Mouse (Mus musculus) intestine, embryonic 15.5 days (tissue): ENCODE results near the gene Clec2g. TPM values are rescaled to one million over a fixed set of nuclear protein-coding genes. Genes with fewer than 3 reads are reported as not detected.
"Not testable (repeated sequence)": the region's sequence is repeated elsewhere in the genome, so short reads cannot be mapped to it uniquely, and the experiment has no call there.

ENCODE experiments used
- ATAC-seq: fragments of 200-750 bp; cut with Nextera tagmentation; 2 replicates; pipeline ENCODE4 v1.8.0; 2017; ENCODE audit warnings: moderate TSS enrichment, moderate library complexity
- H3K27ac ChIP-seq: fragments of 300-500 bp; sonication (generic); 2 replicates; pipeline ENCODE4 v1.5.1; 2015; ENCODE audit warnings: mild to moderate bottlenecking, inconsistent platforms
- H3K27me3 ChIP-seq: fragments of 300-500 bp; sonication (generic); replicated peaks from 2 replicates; pipeline ENCODE4 v1.6.1; 2015; ENCODE audit warnings: inconsistent platforms
- H3K36me3 ChIP-seq: fragments of 300-500 bp; sonication (generic); 2 replicates; pipeline ENCODE4 v1.6.1; 2015; ENCODE audit warnings: inconsistent platforms
- H3K4me1 ChIP-seq: fragments of 300-500 bp; sonication (generic); replicated peaks from 2 replicates; pipeline ENCODE4 v1.6.1; 2015; ENCODE audit warnings: inconsistent platforms
- H3K4me2 ChIP-seq: fragments of 300-500 bp; sonication (generic); replicated peaks from 2 replicates; pipeline ENCODE4 v1.6.1; 2015; ENCODE audit warnings: mild to moderate bottlenecking, inconsistent platforms
- H3K4me3 ChIP-seq: fragments of 300-500 bp; sonication (generic); replicated peaks from 2 replicates; pipeline ENCODE4 v1.5.1; 2015; ENCODE audit warnings: inconsistent platforms
- H3K9ac ChIP-seq: fragments of 300-500 bp; sonication (generic); 2 replicates; pipeline ENCODE4 v1.6.1; 2015; ENCODE audit warnings: inconsistent platforms
- H3K9me3 ChIP-seq: fragments of 300-500 bp; sonication (generic); 2 replicates; pipeline ENCODE4 v1.6.1; 2016; ENCODE audit warnings: inconsistent platforms
- WGBS: fragments of 180-500 bp; shearing (Covaris S2); methylation state at CpG from one replicate; pipeline ENCODE4 v1.1.7; 2015; 5-methylcytosine and 5-hydroxymethylcytosine counted together
- polyA plus RNA-seq: library from polyadenylated mRNA; unstranded; fragments of >200 nt; fragmentation: Nextera tagmentation; extraction: Ambion mirVana; gene quantifications from 2 replicates; pipeline ENCODE4 v1.2.1, GENCODE M21; 2015

Clec2g gene
- polyA plus RNA-seq, 1 experiment from 2014 or later: not detected

DNA sequence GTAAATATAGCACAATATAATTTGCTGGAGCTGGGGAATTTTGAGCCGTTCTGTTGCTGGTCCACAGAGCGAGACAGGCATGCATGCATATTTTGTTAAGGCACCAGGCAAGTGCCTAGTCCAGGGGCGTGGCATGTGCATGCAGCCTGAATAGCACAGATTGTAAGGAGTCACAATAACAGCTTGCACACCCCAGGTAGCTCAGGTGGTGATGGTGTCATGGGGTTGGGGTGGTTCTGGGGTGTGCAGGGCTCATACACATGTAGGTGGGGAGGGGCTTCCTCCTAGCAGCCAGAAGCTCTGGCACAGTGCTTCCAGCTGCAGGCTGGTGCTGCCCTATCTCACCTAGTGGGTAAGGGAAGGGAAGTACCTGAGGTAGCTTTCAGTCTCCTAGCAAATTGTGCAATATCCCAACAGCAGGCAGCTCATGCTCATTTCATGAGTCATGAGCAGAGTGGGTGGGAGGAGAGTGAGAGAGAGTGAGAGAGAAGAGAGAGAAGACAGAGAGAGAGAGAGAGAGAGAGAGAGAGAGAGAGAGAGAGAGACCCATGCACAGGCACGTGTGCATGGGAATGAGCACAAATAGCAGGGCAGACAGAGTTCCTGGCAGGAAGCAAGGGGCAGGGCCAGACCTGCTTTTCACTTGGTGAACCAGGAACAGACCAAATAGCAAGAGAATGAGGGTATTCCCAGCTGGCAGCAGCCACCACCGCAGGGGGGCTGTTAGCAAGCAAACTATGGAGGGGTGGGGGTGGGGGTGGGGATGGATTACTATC lies 7.7 kb downstream of the Clec2g start:
- Histone ChIP-seq H3K27me3 (no peaks in the 10 kb centered on the region), H3K9me3 (no peaks in the 10 kb centered on the region), H3K36me3 (no peaks in the 10 kb centered on the region), H3K9ac (no peak overlapping the region), H3K4me2 (no peak overlapping the region), H3K4me1 (no peaks in the 10 kb centered on the region), H3K4me3 (no peak overlapping the region), H3K27ac (no peak overlapping the region)
- WGBS: 75% methylated on average over 5 of the region's 5 CpGs
- no peak for ATAC-seq

DNA sequence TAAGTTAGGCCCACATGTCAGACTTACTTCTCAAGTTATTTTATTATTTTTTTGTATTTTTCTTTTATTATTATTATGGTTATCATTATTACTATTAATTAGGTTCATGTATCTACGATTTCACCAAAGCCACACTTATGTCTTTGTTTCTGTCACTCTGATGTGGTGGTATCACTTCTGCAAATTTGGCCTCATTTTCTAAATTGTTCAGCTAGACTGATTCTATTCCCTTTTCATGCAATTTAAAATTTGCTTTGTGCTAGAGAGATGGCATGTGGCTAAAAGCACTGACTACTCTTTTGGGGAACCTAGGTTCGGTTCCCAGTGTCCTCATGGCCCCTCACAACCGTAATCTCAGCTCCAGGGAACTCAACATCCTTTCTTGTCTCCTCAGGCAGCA lies 11.4 kb downstream of the Clec2g start:
- Histone ChIP-seq H3K27ac (no peak overlapping the region), H3K9ac (no peak overlapping the region), H3K4me2 (no peak overlapping the region), H3K9me3 (no peaks in the 10 kb centered on the region), H3K36me3 (no peaks in the 10 kb centered on the region), H3K27me3 (no peaks in the 10 kb centered on the region), H3K4me3 (no peak overlapping the region), H3K4me1 (no peaks in the 10 kb centered on the region)
- no peak for ATAC-seq
- 87% methylated on average over 3 of the region's 3 CpGs for WGBS

DNA sequence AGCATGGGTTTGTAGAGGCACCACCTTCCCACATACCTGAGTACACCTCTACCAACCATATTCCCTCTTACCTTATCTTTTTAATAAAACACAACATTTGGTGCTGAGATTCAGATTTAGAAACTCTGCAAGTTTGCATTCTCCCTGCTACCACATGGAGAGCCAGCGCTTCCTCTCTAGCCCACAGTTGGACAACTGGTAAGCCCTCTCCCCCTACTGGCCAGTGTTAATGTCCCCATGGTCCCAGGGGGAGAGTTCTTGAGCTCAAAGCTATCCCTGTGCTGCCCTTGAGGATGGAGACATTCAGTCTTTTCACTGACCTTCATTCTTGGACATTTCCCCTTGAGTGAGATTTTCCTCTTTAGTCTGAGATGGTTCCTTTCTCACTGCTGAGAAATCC lies 26.9 kb downstream of the Clec2g start:
- Histone ChIP-seq H3K4me2 (no peak overlapping the region), H3K36me3 (no peaks in the 10 kb centered on the region), H3K27me3 (no peaks in the 10 kb centered on the region), H3K27ac (no peak overlapping the region), H3K4me1 (no peaks in the 10 kb centered on the region), H3K9ac (no peak overlapping the region), H3K9me3 (no peaks in the 10 kb centered on the region), H3K4me3 (no peak overlapping the region)
- WGBS: 83% methylated on average over 1 of the region's 1 CpGs
- no peak for ATAC-seq

DNA sequence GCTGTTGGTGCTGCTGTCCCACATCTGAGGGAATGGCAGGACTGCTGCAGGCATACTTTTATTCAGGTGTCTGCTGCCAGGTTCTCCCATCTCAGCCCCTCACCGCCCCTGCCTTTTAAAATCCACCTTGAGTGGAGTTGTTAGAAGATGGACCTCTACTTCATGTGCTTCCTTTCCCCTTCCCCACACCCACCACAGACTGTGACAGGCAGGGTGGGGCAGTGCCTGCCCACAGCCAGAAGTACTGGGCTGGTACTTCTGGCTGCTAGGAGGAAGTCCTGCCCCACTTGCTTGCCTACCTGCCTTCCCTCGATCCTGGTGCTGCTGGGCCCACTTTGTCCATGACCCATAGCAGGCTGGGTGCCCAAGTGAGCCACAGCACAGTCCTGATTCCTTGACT lies 27.9 kb downstream of the Clec2g start:
- H3K9ac ChIP-seq, H3K4me1 ChIP-seq, H3K9me3 ChIP-seq, H3K27me3 ChIP-seq, H3K4me3 ChIP-seq, H3K36me3 ChIP-seq, H3K4me2 ChIP-seq, ATAC-seq, H3K27ac ChIP-seq: not testable (repeated sequence)
- WGBS: 74% methylated on average over 2 of the region's 2 CpGs

DNA sequence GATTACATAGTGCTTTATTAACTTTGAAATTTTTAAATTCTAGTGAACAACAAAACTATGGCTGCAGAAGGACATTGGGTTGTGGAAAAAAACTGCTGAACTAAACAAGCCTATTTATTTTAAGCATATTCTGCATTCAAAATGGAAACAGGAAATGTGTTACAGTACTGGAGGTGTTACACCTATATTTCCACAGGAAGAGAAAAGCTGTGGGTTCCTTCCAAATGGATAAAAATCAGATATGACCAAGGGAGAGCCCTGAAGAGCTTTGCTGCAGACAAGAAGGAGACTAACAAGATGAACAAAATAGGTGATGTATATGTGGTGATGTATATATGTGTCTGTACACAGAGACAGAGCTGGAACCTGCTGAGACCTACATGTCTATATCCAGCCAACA lies 30.3 kb downstream of the Clec2g start:
- Histone ChIP-seq H3K27ac (no peak overlapping the region), H3K4me1 (no peaks in the 10 kb centered on the region), H3K27me3 (no peaks in the 10 kb centered on the region), H3K4me2 (no peak overlapping the region), H3K9me3 (no peaks in the 10 kb centered on the region), H3K36me3 (no peaks in the 10 kb centered on the region), H3K4me3 (no peak overlapping the region), H3K9ac (no peak overlapping the region)
- ATAC-seq: no peak

DNA sequence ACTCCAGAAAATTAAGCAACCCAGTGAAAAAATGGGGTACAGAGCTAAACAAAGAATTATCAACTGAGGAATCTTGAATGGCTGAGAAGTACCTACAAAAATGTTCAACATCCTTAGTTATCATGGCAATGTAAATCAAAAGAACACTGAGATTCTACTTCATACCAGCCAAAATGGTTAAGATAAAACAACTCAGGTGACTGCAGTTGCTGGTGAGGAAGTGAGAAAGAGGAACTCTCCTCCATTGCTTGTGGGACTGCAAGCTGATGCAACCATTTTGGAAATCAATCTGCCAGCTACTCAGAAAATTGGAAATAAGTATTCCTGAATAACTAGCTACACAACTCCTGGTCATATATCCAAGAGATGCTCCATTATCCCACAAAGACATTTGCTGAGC lies 34.3 kb downstream of the Clec2g start:
- Histone ChIP-seq H3K9ac (no peak overlapping the region), H3K9me3 (no peaks in the 10 kb centered on the region), H3K4me1 (no peaks in the 10 kb centered on the region), H3K36me3 (no peaks in the 10 kb centered on the region), H3K4me3 (no peak overlapping the region), H3K4me2 (no peak overlapping the region), H3K27me3 (no peaks in the 10 kb centered on the region), H3K27ac (no peak overlapping the region)
- ATAC-seq: no peak

DNA sequence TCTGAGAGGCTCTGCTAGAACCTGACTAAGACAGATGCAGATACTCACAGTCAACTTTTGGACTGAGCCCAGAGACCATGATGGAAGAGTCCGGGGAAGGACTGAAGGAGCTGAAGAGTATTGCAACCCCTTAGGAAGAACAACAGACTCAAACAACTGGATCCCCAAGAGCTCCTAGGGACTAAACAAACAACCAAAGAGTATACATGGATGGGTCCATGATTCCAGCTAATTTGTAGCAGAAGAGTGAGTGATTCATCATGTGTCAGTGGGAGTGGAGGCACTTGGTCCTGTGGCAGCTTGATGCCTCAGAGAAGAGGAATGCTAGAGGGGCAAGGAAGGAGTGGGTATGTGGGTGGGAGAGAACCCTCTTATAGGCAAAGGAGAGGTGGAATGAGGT lies 35.6 kb downstream of the Clec2g start:
- H3K27me3 ChIP-seq: no peaks in the 10 kb centered on the region
- no peak overlapping the region for H3K4me3 ChIP-seq
- no peaks in the 10 kb centered on the region for H3K36me3 ChIP-seq
- no peak for ATAC-seq
- H3K9ac ChIP-seq: no peak overlapping the region
- no peak overlapping the region for H3K4me2 ChIP-seq
- 79% methylated on average over 1 of the region's 1 CpGs for WGBS
- no peaks in the 10 kb centered on the region for H3K4me1 ChIP-seq
- H3K27ac ChIP-seq: no peak overlapping the region
- no peaks in the 10 kb centered on the region for H3K9me3 ChIP-seq

DNA sequence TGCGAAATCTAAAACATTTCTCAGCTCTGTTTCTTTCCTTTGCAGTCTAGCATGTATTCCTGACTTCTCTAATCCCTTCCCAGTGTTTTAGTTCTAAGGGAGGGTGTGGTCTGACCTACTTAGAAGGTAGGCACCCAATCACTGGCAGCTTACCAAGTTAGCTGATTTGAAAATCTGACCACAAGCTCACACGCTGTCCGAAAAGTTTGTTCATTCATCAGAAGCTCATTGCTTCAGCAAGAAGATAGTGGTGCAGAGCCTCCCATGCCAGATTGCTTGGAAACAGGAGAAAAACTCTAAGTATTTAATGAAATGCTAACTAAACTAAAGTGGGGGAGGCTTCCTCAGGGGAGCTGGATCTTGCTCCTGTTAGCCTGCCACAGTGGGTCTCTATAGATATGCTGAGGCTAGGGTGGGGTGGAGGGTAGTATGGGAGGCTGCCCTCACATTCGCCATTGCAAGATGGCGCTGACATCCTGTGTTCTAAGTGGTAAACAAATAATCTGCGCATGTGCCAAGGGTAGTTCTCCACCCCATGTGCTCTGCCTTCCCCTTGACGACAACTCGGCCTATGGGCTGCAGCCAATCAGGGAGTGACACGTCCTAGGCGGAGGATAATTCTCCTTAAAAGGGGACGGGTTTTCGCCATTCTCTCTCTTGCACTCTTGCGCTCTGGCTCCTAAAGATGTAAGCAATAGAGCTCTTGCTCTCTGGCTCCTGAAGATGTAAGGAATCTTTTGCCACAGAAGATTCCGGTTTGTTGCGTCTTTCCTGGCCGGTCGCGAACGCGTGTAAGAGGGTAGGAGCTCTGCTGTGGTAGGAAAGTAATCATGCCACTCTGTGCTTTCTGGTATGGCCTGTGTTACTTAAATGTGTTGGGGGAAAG lies 36.6 kb downstream of the Clec2g start:
- H3K4me3 ChIP-seq, H3K4me1 ChIP-seq, H3K9ac ChIP-seq, H3K9me3 ChIP-seq, H3K27me3 ChIP-seq, ATAC-seq, H3K4me2 ChIP-seq, H3K27ac ChIP-seq, H3K36me3 ChIP-seq: not testable (repeated sequence)
- 94% methylated on average over 20 of the region's 20 CpGs for WGBS

DNA sequence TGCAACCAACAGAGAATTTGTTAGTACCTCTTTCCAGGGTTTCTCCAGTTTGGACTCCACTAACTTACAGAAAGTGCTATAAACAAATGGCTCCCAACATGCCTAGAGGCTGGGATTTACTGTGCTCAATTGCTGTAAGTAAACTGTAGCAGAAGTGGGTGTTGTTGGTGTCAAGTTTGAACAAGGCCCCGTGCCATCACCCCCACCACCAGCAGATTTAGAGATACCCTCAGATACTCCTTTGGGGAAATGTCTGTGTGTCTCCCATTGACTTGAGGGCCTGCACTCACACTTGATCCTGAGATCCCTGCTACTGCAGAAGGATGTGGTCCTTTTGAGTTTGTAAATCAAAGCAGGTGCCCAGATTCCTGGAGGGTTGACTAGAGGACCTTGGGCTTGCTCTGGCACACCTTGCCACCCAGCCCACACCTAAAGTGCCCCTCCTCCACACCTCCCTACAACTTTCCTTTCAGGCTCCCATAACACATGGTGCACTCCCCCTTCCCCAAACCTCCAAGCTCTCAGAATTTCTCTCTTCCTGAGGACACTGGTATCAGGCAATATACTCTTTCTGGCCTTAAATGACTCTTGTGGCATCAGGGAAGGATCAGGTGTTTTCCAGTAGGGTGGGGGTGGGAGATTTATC lies 37.3 kb downstream of the Clec2g start:
- H3K36me3 ChIP-seq: no peaks in the 10 kb centered on the region
- no peaks in the 10 kb centered on the region for H3K9me3 ChIP-seq
- 83% methylated on average over 1 of the region's 1 CpGs for WGBS
- no peak overlapping the region for H3K4me3 ChIP-seq
- no peak overlapping the region for H3K27ac ChIP-seq
- H3K9ac ChIP-seq: no peak overlapping the region
- H3K4me2 ChIP-seq: no peak overlapping the region
- H3K27me3 ChIP-seq: no peaks in the 10 kb centered on the region
- ATAC-seq: no peak
- H3K4me1 ChIP-seq: no peaks in the 10 kb centered on the region

DNA sequence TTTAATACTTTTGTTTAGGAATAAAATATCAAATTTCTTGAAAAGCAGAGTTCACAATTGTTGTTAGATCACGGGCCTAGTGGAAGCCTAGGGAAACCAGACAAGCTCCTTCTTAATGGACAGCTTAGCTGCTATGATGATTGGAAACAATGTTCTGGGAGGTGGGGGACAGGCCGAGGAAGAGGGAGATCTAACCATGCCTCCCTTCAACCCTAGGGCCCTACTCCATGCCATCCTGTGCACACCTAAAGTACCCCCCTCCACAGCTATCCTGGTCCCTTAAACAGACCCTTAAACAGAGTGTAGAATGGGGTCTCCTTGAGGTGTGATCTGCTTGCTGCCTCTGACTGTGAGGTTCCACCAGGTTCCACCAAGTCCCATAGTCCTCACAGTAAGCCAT lies 38.0 kb downstream of the Clec2g start:
- Histone ChIP-seq H3K4me1 (no peaks in the 10 kb centered on the region), H3K27me3 (no peaks in the 10 kb centered on the region), H3K36me3 (no peaks in the 10 kb centered on the region), H3K4me2 (no peak overlapping the region), H3K9ac (no peak overlapping the region), H3K27ac (no peak overlapping the region), H3K4me3 (no peak overlapping the region), H3K9me3 (no peaks in the 10 kb centered on the region)
- WGBS: 83% methylated on average over 2 of the region's 2 CpGs
- ATAC-seq: no peak

DNA sequence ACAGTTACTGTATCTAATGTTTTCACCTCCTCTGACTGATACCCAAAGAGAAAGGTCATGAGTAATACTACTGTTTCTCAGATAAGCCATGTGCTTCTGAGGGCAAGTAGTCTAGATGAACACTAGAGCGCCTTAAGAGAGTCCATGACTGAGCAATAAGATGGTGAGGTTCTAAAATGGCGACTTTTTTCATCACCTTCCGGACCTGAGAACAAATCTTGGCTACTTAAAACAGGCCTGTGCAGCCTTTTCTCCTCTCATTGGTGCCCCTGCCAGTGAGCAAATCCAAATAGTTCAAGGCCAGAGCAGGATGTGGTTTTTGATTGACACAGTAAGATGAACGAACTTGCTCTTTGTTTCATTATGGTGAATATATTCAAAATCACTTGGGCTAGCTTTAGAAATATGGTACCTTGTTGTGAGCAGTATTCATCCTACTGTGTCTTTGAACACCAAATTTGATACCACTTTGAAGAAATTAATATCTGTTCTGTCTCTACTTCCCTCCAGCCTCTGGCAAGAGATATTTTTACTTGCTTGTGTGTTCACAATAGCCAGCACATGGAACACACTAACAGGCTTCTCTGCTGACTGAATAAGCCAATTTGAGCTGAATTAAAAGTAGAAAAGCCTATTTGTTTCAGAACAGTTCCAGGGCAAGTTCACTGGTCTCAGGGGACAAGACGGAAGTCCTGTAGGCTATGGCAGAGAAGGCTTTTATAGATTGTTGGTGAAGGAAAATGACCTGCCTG lies 38.7 kb downstream of the Clec2g start:
- H3K27ac ChIP-seq: no peak overlapping the region
- no peak overlapping the region for H3K9ac ChIP-seq
- ATAC-seq: no peak
- no peaks in the 10 kb centered on the region for H3K4me1 ChIP-seq
- no peaks in the 10 kb centered on the region for H3K36me3 ChIP-seq
- no peak overlapping the region for H3K4me3 ChIP-seq
- H3K9me3 ChIP-seq: no peaks in the 10 kb centered on the region
- H3K4me2 ChIP-seq: no peak overlapping the region
- 88% methylated on average over 5 of the region's 5 CpGs for WGBS
- no peaks in the 10 kb centered on the region for H3K27me3 ChIP-seq

DNA sequence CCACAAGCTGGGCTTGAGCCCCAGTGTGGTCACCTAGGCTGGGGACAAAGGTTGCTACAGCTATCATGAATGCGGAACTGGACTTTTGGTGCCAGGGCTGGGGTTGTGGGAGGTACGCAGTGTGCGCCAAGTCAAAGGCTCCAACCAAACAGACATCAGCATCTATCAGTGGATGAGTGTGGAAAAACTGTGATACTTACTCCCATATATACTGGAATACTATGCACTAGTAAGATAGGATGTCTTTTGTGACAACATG lies 39.2 kb downstream of the Clec2g start:
- Histone ChIP-seq H3K27me3 (no peaks in the 10 kb centered on the region), H3K9me3 (no peaks in the 10 kb centered on the region), H3K4me1 (no peaks in the 10 kb centered on the region), H3K4me2 (no peak overlapping the region), H3K9ac (no peak overlapping the region), H3K4me3 (no peak overlapping the region), H3K27ac (no peak overlapping the region), H3K36me3 (no peaks in the 10 kb centered on the region)
- WGBS: 96% methylated on average over 3 of the region's 3 CpGs
- ATAC-seq: no peak
